Mouse (Mus musculus) left cerebral cortex, adult 11 months (tissue): ENCODE results near the gene Slc26a8.

Source experiments
- DNase-seq: peaks from one replicate; pipeline ENCODE4 v3.0.0; 2022; ENCODE audit warnings: low spot score

Gene Slc26a8

GRCm38 (mm10) chr17:28591476-28591875 lies 98.6 kb downstream of the Slc26a8 start:
- no peak for DNase-seq

GRCm38 (mm10) chr17:28590596-28590995 lies 99.4 kb downstream of the Slc26a8 start:
- DNase-seq, result no peak

DNA sequence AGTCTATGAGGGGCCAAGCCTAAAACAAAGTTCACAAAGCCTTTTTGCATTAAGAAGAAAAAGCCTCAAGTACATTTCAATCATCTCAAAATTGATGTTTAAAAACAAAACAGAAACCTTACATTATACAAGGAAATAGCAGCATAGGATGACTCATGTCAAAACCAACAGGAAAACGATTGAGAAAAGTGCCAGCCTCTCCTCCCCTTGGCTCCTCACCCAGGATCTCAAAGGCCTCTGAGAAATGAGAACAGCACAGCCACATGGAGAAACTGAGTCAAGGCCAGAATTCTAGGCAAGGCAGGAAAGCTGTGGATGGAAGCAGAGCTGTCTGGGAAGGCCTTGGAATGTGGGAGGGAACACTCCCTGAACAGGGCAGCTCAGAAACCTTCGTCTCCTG lies 101.4 kb downstream of the Slc26a8 start:
- no peak for DNase-seq
